Mouse (Mus musculus) cortical plate, adult 2 months (tissue): ENCODE data around the gene Wfdc10. TPM values are rescaled to one million over a fixed set of nuclear protein-coding genes. Genes with fewer than 3 reads are reported as not detected.

ENCODE experiments used
- H3K27ac ChIP-seq: fragments of 200-500 bp; 2 replicates; pipeline ENCODE4 v1.5.1; 2012; ENCODE audit warnings: low read length, control low read depth, inconsistent platforms; ENCODE audit not compliant: insufficient read depth
- H3K4me1 ChIP-seq: fragments of 200-500 bp; 2 replicates; pipeline ENCODE4 v1.6.1; 2011; ENCODE audit warnings: low read length; ENCODE audit not compliant: control insufficient read depth, insufficient read depth
- H3K4me3 ChIP-seq: fragments of 200-500 bp; 2 replicates; pipeline ENCODE4 v1.5.1; 2011; ENCODE audit warnings: mild to moderate bottlenecking, low read length, control low read depth; ENCODE audit not compliant: insufficient read depth
- CTCF ChIP-seq: fragments of 200-500 bp; IDR thresholded peaks from 2 replicates; pipeline ENCODE4 v1.5.1; 2011; ENCODE audit warnings: mild to moderate bottlenecking, control low read depth, low read length; ENCODE audit not compliant: insufficient read depth; ENCODE audit errors: extremely low read depth
- POLR2A ChIP-seq: fragments of 200-500 bp; IDR thresholded peaks from 2 replicates; pipeline ENCODE4 v1.6.1; 2011; ENCODE audit warnings: mild to moderate bottlenecking, low read length, control low read depth; ENCODE audit not compliant: insufficient read depth; ENCODE audit errors: extremely low read depth
- polyA plus RNA-seq: library from polyadenylated mRNA; depleted of rRNA; stranded (reverse); fragments of >200 nt; gene quantifications from 2 replicates; pipeline ENCODE4 v1.2.3, GENCODE M21; 2012

Gene Wfdc10
- polyA plus RNA-seq, 1 experiment = not detected

DNA sequence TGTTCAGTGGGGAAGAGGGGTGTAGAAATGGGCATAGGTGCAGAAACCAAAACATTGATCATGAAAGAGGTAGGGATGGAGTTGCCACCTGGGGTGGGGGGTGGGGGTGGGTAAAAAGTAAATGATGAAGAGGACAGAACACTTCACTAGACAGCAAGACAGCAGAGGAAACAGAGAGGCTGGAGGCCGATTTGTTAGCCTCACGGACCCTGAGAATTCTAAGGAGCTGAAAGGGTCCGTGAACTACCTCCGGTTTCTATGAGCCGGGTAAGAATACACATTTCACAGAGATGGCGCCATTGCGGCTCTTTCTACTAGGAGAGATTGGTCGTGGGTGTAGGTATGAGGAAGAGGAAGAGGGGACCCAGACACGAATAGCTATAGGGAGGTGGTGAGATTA, 637 bp downstream of the Wfdc10 start, which contains the start of gene Wfdc9:
TSS of gene Wfdc9 (minus strand) at position 101 of the 400 bp plus-strand sequence.
- TF ChIP-seq CTCF (no peak), POLR2A (no peak)
- Histone ChIP-seq H3K27ac (no peak within 1 kb of the TSS), H3K4me3 (no peak within 1 kb of the TSS), H3K4me1 (no peaks in the 10 kb centered on the region)

DNA sequence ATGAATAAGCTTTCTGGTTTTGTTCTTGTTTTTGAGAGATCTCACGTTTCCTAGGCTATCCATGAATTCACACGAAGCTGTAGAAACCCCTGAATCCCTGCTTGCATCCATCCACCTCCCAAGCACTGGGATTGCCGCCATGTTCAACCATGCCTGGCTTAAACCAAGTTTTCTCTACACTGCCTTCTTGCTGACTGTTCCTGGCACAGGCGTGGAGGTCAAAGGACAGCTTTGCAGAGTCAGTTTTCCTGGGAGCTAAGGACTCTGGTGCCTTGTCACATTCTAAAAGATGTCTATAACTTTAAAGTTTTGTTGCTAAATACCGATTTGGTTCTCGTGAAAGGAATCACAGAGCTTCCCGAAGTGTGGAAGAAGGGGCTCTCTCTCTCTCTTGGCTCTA, 9.0 kb downstream of the Wfdc10 start:
- TF ChIP-seq POLR2A (no peak), CTCF (no peak)
- H3K4me1 ChIP-seq = no peaks in the 10 kb centered on the region
- H3K27ac ChIP-seq = no peak overlapping the region
- H3K4me3 ChIP-seq = no peak overlapping the region

DNA sequence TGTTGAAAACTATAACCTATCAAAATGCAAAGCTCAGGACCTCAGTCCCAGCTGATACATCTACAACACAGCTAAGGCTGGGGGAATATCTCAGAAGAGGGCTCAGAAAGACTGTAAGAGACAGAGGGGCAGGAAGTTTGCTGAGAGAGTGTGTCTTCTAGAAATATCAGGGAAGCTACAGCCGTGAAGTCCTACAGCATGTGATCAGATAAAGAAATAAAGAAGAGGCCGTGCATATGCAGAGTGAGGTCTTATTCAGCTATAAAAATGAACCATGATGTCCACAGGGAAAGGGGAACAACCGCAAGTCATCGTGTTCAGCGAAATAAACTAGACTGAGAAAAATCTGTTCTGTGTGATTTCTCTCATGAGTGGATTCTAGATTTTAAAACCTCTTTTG, 14.4 kb downstream of the Wfdc10 start:
- Histone ChIP-seq H3K27ac (no peak overlapping the region), H3K4me1 (no peaks in the 10 kb centered on the region), H3K4me3 (no peak overlapping the region)
- TF ChIP-seq POLR2A (no peak), CTCF (no peak)

DNA sequence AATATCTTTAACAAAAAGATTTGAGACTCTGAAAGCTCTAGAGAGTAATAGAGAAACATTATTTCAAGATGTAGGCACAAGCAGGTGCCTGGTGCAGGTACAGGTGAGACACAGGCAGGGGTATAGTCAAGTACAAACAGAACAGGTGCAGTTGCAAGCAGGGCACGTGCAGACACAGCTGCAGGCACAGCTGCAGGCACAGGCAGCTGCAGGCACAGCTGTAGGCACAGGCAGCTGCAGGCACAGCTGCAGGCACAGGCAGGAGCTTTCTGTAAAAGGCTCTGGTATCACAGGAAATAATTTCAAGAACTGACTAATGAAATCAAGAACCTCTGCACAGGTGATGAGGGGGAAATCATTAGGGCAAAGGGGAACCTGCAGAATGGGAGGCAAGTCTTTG, 15.1 kb downstream of the Wfdc10 start:
- TF ChIP-seq POLR2A (no peak), CTCF (no peak)
- Histone ChIP-seq H3K27ac (no peak overlapping the region), H3K4me1 (no peaks in the 10 kb centered on the region), H3K4me3 (no peak overlapping the region)

DNA sequence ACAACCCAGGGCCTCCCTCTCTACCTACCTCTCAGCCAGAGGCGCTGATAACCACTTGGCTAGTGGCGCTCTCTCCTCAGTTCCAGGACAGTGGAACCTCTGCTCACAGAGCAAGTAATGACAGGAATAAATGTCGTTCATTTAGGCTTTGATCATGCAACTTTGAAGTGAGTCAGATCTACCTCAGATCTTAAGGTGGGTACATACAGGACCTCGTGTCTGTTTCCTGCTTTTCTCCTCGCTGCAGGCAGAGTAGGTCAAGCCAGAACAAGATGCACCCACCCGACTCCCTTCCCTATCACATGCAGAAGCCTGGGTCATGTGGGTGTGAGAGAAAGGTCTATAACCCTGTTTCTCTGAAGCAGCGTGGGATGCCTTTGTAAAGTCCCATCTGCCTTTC, 18.1 kb downstream of the Wfdc10 start, which contains the start of gene Wfdc11:
TSS of gene Wfdc11 (minus strand) at position 101 of the 400 bp plus-strand sequence.
- no peak within 1 kb of the TSS for H3K27ac ChIP-seq
- H3K4me3 ChIP-seq = no peak within 1 kb of the TSS
- TF ChIP-seq POLR2A = no peak
- TF ChIP-seq CTCF = no peak
- no peaks in the 10 kb centered on the region for H3K4me1 ChIP-seq

DNA sequence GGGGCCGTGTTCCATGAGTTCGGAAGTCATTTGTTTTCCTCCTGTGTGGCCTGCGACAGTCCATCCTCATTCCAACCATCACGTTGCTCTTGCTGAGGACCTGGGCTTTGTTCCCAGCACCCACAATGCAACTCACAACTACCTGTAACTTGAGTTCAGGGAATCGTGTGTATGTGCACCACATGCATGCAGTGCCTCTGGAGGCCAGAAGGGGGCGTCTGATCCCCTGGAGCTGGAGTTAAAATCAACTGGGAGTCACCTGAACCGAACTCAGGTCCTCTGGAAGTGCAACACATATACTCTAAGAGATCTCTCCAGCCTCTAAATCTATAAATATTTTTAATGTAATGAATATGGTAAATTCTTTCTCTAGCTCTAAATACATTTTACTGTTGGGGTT, 20.3 kb downstream of the Wfdc10 start:
- TF ChIP-seq CTCF = no peak
- TF ChIP-seq POLR2A = no peak
- Histone ChIP-seq H3K27ac (no peak overlapping the region), H3K4me3 (no peak overlapping the region), H3K4me1 (no peaks in the 10 kb centered on the region)

DNA sequence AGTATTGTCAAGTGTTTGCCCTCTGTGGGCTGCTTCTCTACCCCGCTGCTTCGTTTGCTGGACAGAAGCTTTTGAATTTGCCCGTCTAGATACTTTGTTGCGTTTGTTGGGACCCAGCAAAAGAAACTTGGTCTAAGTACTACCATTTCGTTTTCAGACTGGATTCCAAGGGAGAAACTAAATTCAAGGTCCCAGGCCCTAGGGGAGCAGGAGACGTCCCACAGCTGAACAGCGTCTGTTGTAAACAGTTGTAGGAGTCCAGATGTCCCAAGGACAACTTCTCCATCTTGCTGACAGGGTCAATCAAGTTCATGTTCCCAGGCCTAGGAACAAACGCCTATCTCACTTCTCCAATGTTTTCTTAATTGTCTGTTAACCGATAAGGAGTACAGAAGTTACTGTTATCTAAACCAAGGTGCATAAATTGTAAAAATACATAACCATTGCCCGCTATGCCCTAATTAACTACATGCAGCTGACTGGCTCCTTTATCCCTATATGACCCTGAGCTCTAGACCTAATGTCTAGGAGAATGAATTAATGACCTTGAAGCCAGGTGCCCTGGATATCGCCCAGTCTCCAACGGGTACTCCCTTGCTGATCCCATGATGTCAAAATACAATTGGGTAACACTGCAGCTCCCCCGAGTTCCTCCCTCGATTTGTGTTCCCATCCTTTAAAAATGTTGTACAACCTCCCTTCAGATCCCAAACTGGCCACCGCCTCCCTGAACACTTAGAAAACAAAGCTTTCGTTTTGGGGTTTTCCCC, 21.3 kb downstream of the Wfdc10 start:
- TF ChIP-seq CTCF (no peak), POLR2A (no peak)
- Histone ChIP-seq H3K27ac (no peak overlapping the region), H3K4me3 (no peak overlapping the region)

DNA sequence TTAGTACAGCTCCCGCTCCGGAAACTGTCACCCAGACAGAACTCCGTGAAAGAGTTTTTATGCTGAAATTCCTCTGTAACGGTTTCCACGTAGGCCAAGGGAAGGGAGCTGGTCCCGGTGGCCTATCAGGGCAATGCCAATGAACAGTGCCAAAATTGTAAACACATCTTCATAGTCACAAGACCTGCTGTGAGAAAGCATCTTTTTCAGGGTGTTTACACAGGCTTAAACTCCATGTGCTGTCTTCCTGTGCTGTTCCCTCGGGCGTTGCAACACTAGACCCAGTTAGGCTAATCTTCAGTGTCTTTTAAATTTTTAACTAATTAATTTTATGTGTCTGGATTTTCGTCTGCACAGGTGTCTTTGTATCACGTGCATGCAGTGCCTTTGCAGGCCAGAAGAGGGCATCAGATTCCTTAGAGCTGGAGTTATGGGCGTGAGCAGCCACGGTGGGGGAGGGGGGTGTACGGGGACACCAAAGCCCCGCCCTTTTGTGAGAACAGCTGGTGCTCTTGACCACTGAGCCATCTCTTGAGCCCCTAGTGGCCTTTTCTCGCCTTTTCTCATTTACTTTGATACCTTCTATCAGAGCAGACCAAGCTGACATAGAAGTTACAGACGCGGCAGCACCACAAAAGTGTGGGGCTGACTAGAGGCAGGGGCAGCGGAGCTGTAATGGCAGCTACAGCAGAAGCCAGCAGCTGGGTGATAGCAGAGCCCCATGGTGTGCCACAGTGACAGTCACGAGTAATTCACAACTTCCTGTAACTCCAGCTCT, 23.2 kb downstream of the Wfdc10 start:
- Histone ChIP-seq H3K4me1 (no peaks in the 10 kb centered on the region), H3K4me3 (no peak overlapping the region), H3K27ac (no peak overlapping the region)
- TF ChIP-seq CTCF = peak; percentile 65
- no peak for TF ChIP-seq POLR2A

More for the DNA sequence above, 21.3 kb downstream of the Wfdc10 start:
- H3K4me1 ChIP-seq = no peaks in the 10 kb centered on the region

DNA sequence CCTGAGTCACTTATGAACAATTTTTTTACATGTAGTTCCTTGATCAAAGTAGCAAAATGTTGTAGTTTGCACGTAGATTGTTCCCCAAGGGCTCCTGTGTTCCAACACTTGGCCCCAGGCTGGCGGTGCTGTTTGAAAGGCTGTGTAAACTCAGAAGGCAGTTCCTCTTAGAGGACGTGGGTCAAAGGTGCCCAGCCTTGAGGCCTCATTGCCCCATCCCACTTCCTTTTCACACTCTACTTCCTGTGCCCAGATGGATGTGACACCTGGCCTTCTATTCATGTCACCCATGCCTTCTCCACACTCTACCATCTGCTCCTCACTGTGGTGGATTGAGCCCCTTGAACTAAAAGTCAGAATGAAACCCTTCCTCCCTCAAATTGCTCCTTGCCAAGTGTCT, 24.1 kb downstream of the Wfdc10 start:
- Histone ChIP-seq H3K4me3 (no peak overlapping the region), H3K4me1 (no peaks in the 10 kb centered on the region), H3K27ac (no peak overlapping the region)
- TF ChIP-seq POLR2A (no peak), CTCF (no peak)
